Mouse (Mus musculus) lung, adult 18-20 months (tissue): Measurements from ENCODE around the gene Pkmyt1.
"Not testable (repeated sequence)": the region's sequence is repeated elsewhere in the genome, so short reads cannot be mapped to it uniquely, and the experiment has no call there.

ENCODE experiments used
- DNase-seq, 2 experiments: peaks; one replicate each; pipeline ENCODE4 v3.0.0; 2022; ENCODE audit warnings: mixed read lengths in 2 of 2

Pkmyt1 gene

GRCm38 (mm10) chr17:23748631-23749391, 22.7 kb downstream of the Pkmyt1 start:
- peak; percentile 77 to 88 for DNase-seq

DNA sequence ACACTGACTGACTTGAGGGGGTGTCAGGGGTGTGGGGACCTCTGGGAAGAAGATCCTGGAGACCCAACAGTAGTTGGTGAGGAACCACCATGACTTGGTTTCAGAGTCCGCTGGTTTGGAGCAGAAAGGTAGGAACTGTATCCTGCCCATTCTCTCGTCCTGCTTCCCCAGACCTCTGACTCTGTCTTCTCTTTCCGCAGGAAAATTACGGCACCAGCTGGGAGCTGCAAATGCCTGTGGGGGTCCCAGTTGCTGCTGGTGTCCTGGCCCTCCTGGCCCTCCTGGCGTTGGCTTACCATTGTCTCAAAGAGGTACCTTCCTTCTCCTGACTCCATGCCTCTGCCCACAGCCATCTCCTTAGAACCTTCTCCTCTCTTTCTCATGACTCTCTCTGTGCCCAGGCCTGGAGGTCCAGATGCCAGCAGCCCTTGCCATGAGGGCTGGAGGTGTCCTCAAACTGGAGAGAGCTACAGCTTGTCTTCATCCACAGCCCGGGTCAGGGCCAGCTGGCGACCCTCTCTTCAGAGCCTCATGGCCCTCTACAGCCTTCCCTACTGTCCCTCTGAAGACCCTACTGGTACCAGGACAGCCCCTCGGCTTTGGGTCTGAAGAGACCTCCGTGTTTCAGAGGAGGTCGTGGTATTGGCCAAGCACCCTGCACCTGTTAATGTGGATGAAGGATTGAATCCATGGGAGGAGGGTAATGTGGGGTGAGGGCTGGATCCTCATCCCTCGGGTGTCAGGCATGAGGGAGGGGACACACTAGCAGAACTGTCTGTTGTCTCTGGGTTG, 23.5 kb downstream of the Pkmyt1 start:
- DNase-seq, result no peak

DNA sequence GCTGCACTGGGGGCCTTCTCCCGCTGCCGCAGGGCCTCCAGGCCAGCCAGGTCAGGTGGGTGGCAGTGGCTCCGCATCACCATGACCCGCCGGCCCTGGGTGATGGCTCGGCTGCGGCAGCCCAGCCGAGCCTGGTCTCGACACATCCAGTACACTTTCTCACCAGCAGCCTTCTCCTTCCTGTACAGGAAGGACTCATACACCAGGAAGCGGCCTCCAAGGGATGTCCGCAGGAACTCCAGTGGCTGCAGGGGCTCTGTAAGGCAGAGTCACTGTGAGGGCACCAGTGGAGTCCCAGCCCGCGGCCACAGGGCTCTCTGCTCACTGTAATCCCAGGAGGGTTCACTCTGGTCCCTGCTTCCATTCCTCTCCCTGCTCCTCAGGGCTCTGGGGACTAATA, 29.6 kb downstream of the Pkmyt1 start:
- no peak for DNase-seq

DNA sequence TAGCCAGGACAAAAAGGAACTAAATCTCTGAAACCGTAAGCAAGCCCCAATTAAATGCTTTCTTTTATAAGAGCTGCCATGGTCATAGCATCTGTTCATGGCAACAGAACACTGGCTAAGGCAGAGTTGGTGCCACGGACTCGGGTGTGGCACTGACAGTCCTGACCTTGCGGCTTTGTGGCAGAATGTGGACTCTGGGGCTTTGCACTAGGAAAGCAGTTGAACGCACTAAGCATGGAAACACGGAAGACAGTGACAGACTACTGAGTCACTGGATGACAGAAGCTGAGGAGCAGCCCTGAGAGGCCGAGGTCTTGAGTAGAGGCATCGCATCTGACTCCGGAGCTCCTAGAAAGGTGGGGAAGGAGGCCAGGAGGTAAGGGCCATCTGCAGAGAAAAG, 31.4 kb downstream of the Pkmyt1 start:
- DNase-seq, result no peak

DNA sequence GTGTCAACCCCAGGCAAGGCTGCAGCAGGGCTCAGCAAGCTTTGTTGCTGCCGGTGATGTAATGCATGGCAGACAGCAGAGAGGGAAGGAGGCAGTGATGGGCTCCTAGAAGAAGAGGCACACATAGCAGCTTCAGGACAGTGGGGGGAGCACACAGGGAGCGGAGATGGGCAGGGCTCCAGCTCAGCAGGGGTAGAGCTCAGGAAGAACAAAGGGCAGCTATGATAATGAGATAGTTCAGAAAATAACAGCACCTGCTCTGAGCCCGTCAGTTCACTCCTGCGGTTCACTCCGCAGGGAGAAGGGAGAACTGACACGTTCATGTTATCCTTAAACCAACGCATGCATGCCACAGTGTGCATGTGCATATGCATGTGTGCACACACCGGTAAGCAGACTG, 32.7 kb downstream of the Pkmyt1 start:
- DNase-seq, result no peak

GRCm38 (mm10) chr17:23760231-23760630, 34.1 kb downstream of the Pkmyt1 start:
- no peak for DNase-seq

- no peak for DNase-seq
Measured at GRCm38 (mm10) chr17:23761155-23761554, 35.0 kb downstream of the Pkmyt1 start.

- no peak for DNase-seq
Measured at GRCm38 (mm10) chr17:23762976-23763375, 36.8 kb downstream of the Pkmyt1 start.

GRCm38 (mm10) chr17:23770493-23770892, 44.4 kb downstream of the Pkmyt1 start:
- no peak for DNase-seq

- DNase-seq, result peak in 1 of 2 experiments; percentile 17
Measured at GRCm38 (mm10) chr17:23770896-23771283, 44.8 kb downstream of the Pkmyt1 start.

DNA sequence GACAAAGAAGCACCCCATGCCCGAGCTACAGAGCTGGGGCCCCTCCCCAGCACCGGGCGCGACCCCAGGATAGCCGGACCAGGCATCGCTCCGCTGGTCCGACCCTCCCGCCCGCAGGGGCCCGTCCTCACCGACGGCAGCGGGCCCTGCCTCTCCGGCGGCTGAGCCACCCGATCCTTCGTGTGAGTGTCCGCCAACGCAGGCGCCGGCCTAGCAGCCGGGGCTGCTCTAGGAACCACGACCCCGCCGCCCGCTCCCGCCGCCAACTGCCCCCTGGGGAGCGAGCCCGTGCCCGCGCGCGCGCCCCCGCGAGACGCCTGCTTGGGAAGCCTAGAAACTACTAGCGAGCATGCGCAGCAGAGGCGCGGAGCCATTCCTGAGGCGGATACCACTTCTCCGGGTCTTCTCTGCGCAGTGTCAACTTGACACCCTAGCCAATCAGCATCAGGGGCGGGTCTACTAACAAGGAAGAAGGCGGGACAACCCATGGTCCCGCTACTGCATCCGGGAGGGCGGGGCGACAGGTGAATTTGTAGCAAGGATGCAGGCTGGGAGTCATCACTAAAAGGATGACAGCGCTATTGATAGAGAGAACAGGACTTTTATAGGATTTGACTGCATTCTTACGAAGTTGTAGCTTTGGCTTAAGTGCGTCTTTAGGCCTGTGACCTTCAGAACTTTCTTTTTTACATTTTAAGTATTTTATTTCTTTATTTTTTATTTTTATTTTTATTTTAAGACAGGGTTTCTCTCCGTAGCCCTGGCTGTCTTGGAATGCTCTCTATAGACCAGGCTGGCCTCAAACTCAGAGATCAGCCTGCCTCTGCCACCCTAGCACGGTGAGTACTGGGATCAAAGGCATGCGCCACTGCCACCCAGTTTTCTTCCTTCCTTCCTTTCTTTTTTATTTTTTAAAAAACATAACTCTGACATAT, 45.4 kb downstream of the Pkmyt1 start, which contains the start of gene Flywch1:
TSS of gene Flywch1 (minus strand) at position 319 of the 935 bp plus-strand sequence.
- peak; percentile 99 for DNase-seq

DNA sequence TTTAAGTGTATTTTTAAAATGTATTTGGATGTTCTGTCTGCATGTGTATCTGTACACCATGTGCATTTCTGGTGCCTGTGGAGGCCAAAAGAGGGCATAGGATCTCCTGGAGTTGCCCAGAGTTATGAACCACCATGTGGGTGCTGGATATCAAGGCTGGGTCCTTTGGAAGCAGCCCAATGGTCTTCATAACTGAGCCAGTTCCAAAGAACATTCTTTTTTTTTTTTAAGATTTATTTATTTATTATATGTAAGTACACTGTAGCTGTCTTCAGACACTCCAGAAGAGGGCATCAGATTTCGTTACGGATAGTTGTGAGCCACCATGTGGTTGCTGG, 46.1 kb downstream of the Pkmyt1 start:
- DNase-seq, result not testable (repeated sequence)

DNA sequence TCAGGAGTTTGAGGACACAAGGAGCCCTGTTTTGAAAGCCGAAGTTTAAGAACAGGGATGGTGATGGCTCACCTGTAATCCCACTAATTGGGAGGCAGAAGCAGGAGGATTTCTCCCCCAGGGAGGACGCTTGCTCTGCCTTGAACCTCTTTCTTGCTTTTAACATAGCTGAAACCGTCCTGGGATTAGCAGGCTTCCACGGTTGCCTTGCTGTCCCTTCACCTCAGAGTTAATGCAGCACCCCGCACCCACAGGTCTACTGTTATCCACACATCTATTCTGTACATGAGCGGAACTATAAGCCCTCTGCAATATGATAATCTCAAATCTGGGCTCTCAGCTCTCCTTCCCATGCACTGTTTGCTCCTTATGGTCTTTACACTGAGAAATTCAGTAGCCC, 47.5 kb downstream of the Pkmyt1 start:
- DNase-seq, result no peak

GRCm38 (mm10) chr17:23774090-23774489, 48.0 kb downstream of the Pkmyt1 start:
- peak; percentile 86 for DNase-seq

DNA sequence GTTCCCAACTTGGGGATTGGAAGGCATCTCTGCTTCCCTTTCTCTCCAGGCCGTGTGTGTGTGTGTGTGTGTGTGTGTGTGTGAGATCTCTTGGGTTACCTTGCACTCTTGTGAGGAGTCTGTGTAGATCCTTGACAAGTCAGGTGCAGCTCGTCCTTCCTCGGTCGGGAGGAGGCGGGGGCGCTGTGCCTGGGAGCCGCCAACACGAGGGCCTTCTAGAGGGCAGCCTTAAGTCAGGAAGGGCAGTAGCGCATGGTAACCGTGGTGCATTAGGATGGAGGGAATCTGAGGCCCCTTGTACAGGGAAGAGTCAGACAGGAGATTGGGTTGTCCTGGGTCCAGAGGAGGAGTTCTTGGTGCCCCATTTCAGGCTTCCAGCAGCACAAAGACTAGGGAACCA, 50.1 kb downstream of the Pkmyt1 start:
- DNase-seq, result no peak

- DNase-seq, result no peak
Measured at GRCm38 (mm10) chr17:23777141-23777540, 51.0 kb downstream of the Pkmyt1 start.

GRCm38 (mm10) chr17:23778447-23778846, 52.3 kb downstream of the Pkmyt1 start:
- peak; percentile 32 to 59 for DNase-seq

DNA sequence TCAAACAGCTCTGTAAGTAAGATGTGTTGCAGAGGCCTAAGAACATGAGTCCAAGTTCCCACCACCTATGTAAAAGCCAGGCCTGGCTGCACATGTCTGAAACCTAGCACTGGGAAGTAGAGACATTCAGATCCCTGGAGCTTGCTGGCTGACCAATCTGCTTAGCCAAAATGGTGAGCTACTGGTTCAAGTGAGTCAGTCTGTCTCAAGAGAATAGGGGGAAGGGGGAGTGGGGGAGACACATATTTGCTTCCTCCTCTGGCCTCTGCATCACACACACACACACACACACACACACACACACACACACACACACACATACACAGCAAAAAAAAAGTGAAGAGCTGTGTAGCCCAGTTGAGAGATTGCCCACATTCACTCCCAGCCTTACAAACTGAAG, 57.2 kb downstream of the Pkmyt1 start:
- DNase-seq, result no peak

DNA sequence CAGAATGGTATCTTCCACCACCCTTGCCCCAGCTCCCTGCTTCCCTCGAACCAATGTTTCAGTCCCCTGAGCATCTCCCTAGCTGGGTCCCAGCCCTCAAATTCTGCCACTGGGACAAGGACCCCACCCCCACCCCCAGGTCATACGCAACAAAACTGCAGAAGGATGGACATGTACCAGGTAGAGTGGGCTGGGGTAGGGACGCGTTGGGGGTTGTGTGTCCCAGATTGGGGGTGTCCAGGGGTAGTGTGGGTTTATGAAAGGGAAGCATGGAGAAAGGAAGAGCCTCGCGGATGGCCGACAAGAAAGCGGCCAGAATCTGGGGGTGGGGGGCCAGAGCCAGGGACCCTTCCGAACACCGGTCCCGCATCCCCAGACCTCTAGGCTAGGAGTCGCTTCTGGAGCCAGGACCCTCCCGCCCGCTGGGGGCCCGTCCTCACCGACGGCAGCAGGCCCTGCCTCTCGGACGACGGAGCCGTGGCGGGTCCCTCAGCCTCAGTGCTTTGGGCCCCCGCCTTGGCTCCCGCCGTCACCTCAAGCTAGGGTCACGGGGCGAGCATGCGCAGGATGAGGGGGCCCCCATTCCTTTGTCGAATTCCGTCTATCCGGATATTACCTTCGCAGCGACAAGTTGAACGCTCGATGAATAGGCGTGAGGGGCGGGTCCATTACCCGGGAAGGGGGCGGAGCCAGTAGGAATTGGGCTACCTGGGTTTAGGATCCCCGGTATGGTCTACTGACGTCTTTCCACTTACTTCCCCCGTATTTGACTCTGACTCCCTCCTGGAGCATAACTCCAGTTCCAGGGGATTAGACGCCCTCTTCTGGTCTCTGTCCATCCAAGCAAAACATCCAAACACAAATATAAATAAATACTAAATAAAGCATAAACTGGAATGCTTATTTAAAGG, 59.7 kb downstream of the Pkmyt1 start, which contains the start of gene Flywch2:
TSS of gene Flywch2 (minus strand) at position 521 of the 911 bp plus-strand sequence.
- peak; percentile 86 to 91 for DNase-seq
